Mouse (Mus musculus): ENCODE results near the gene Furin. TPM values are rescaled to one million over a fixed set of nuclear protein-coding genes. Genes with fewer than 3 reads are reported as not detected.

Furin gene
- total and polyA plus RNA-seq, 3 experiments = 21.3 to 30.4 (median 25.1) TPM

- Histone ChIP-seq H3K4me3 (ENCODE audit: low read depth, low read length) (no peak overlapping the region), H3K36me3 (replicated peaks) (no peaks in the 10 kb centered on the region), H3K9me3 (replicated peaks) (no peaks in the 10 kb centered on the region; the same call in 1 of the 2 replicates), H3K4me1 (ENCODE audit: insufficient read depth, low read depth, low read length) (peaks cover 63% of the 10 kb centered on the region), H3K27me3 (ENCODE audit: insufficient read depth, low read length) (peaks cover 12% of the 10 kb centered on the region; the same call in 1 of the 2 replicates)
- TF ChIP-seq GATA1 (IDR thresholded peaks at IDR 0.05; ENCODE audit: borderline replicate concordance, low read length) (no peak), CTCF (IDR thresholded peaks at IDR 0.05; ENCODE audit: low read depth, low read length) (no peak), TAL1 (conservative IDR thresholded peaks at IDR 0.05; ENCODE audit: low read depth, low read length) (no peak), GATA2 (IDR thresholded peaks at IDR 0.05; ENCODE audit: borderline replicate concordance, low read depth, low read length) (no peak), POLR2AphosphoS5 (IDR thresholded peaks at IDR 0.05; ENCODE audit: insufficient replicate concordance, low read depth, low read length) (no peak)
- no peak for DNase-seq (ENCODE audit: low spot score)
- ATAC-seq (ENCODE audit: extremely low read depth, insufficient number of reproducible peaks, low FRiP score, poor library complexity, severe bottlenecking) = no peak
Observed at GRCm38 (mm10) chr7:80421576-80421975, 16.3 kb upstream of the Furin start.

GRCm38 (mm10) chr7:80420586-80420985, 15.3 kb upstream of the Furin start:
- no peak overlapping the region for H3K4me3 ChIP-seq (ENCODE audit: low read depth, low read length)
- ATAC-seq (ENCODE audit: extremely low read depth, insufficient number of reproducible peaks, low FRiP score, poor library complexity, severe bottlenecking) (no peak), DNase-seq (ENCODE audit: low spot score) (no peak)
- H3K36me3 ChIP-seq (replicated peaks) = no peaks in the 10 kb centered on the region
- H3K4me1 ChIP-seq (ENCODE audit: insufficient read depth, low read depth, low read length) = peaks cover 61% of the 10 kb centered on the region
- no peak for TF ChIP-seq POLR2AphosphoS5 (IDR thresholded peaks at IDR 0.05; ENCODE audit: insufficient replicate concordance, low read depth, low read length)
- no peak for TF ChIP-seq GATA1 (IDR thresholded peaks at IDR 0.05; ENCODE audit: borderline replicate concordance, low read length)
- TF ChIP-seq GATA2 (IDR thresholded peaks at IDR 0.05; ENCODE audit: borderline replicate concordance, low read depth, low read length) = no peak
- no peak for TF ChIP-seq TAL1 (conservative IDR thresholded peaks at IDR 0.05; ENCODE audit: low read depth, low read length)
- TF ChIP-seq CTCF (IDR thresholded peaks at IDR 0.05; ENCODE audit: low read depth, low read length) = no peak
- peaks cover 7% of the 10 kb centered on the region; the same call in 1 of the 2 replicates for H3K27me3 ChIP-seq (ENCODE audit: insufficient read depth, low read length)
- no peaks in the 10 kb centered on the region; the same call in 1 of the 2 replicates for H3K9me3 ChIP-seq (replicated peaks)

DNA sequence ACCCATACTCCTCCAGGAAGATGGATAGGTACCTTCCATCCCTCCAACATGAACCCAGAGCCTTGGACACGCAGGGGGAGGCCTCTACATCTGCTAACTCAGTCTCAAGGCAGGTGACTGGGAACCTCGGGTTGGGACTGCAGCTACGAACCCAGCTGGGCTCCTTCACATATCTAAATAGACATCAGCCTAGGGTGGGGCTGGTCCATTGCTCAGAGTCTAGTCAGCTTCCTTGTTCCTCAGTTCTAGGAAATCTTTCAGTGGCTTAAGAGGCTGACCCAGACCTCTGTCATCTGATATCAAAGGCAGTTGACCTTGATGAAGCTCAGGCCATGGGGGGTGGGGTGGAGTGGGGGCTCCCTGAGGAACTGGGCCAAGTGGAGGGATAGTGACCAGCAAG, 14.0 kb upstream of the Furin start:
- DNase-seq (ENCODE audit: low spot score) = no peak
- no peak overlapping the region; the same call in 1 of the 2 replicates for H3K4me3 ChIP-seq (ENCODE audit: low read depth, low read length)
- no peaks in the 10 kb centered on the region for H3K36me3 ChIP-seq (replicated peaks)
- H3K4me1 ChIP-seq (ENCODE audit: insufficient read depth, low read depth, low read length) = peaks cover 61% of the 10 kb centered on the region
- H3K27me3 ChIP-seq (ENCODE audit: insufficient read depth, low read length) = peaks cover 4% of the 10 kb centered on the region; the same call in 1 of the 2 replicates
- peak; percentile 56 for ATAC-seq (ENCODE audit: extremely low read depth, insufficient number of reproducible peaks, low FRiP score, poor library complexity, severe bottlenecking)
- no peaks in the 10 kb centered on the region for H3K9me3 ChIP-seq (replicated peaks)
- TF ChIP-seq TAL1 (conservative IDR thresholded peaks at IDR 0.05; ENCODE audit: low read depth, low read length) (no peak), GATA2 (IDR thresholded peaks at IDR 0.05; ENCODE audit: borderline replicate concordance, low read depth, low read length) (no peak), CTCF (IDR thresholded peaks at IDR 0.05; ENCODE audit: low read depth, low read length) (no peak), GATA1 (IDR thresholded peaks at IDR 0.05; ENCODE audit: borderline replicate concordance, low read length) (no peak), POLR2AphosphoS5 (IDR thresholded peaks at IDR 0.05; ENCODE audit: insufficient replicate concordance, low read depth, low read length) (no peak)

GRCm38 (mm10) chr7:80418036-80418435, 12.8 kb upstream of the Furin start:
- H3K9me3 ChIP-seq (replicated peaks) = no peaks in the 10 kb centered on the region
- TF ChIP-seq GATA2 (IDR thresholded peaks at IDR 0.05; ENCODE audit: borderline replicate concordance, low read depth, low read length) = no peak
- TF ChIP-seq TAL1 (conservative IDR thresholded peaks at IDR 0.05; ENCODE audit: low read depth, low read length) = no peak
- TF ChIP-seq CTCF (IDR thresholded peaks at IDR 0.05; ENCODE audit: low read depth, low read length) = no peak
- TF ChIP-seq POLR2AphosphoS5 (IDR thresholded peaks at IDR 0.05; ENCODE audit: insufficient replicate concordance, low read depth, low read length) = no peak
- no peak for TF ChIP-seq GATA1 (IDR thresholded peaks at IDR 0.05; ENCODE audit: borderline replicate concordance, low read length)
- no peaks in the 10 kb centered on the region for H3K36me3 ChIP-seq (replicated peaks)
- no peak for ATAC-seq (ENCODE audit: extremely low read depth, insufficient number of reproducible peaks, low FRiP score, poor library complexity, severe bottlenecking)
- H3K27me3 ChIP-seq (ENCODE audit: insufficient read depth, low read length) = peaks cover 8% of the 10 kb centered on the region; the same call in 1 of the 2 replicates
- no peak for DNase-seq (ENCODE audit: low spot score)
- H3K4me1 ChIP-seq (ENCODE audit: insufficient read depth, low read depth, low read length) = peaks cover 66% of the 10 kb centered on the region
- H3K4me3 ChIP-seq (ENCODE audit: low read depth, low read length) = no peak overlapping the region

DNA sequence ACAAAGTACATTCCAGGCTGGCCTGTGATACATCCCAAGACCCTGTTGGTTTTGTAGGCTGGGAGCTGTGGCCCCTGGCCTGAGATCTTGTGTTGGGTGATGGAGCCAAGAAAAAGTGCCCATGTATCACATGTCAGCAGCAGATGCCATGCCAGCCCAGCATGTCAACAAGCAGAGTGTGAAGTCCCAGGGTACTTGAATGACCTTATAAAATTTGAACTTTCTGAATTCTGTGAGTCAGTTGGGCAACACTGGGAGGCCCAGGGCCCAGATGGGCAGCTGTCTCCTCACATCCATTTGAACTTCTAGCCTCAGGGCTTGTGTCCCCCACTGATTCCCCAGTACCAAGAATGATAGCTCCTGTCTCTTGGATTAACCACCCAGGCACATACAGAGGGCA, 12.4 kb upstream of the Furin start:
- ATAC-seq (ENCODE audit: extremely low read depth, insufficient number of reproducible peaks, low FRiP score, poor library complexity, severe bottlenecking) = no peak
- Histone ChIP-seq H3K27me3 (ENCODE audit: insufficient read depth, low read length) (peaks cover 8% of the 10 kb centered on the region; the same call in 1 of the 2 replicates), H3K9me3 (replicated peaks) (no peaks in the 10 kb centered on the region), H3K36me3 (replicated peaks) (no peaks in the 10 kb centered on the region), H3K4me1 (ENCODE audit: insufficient read depth, low read depth, low read length) (peaks cover 63% of the 10 kb centered on the region), H3K4me3 (ENCODE audit: low read depth, low read length) (no peak overlapping the region)
- no peak for DNase-seq (ENCODE audit: low spot score)
- TF ChIP-seq CTCF (IDR thresholded peaks at IDR 0.05; ENCODE audit: low read depth, low read length) = no peak
- no peak for TF ChIP-seq TAL1 (conservative IDR thresholded peaks at IDR 0.05; ENCODE audit: low read depth, low read length)
- no peak for TF ChIP-seq GATA1 (IDR thresholded peaks at IDR 0.05; ENCODE audit: borderline replicate concordance, low read length)
- TF ChIP-seq POLR2AphosphoS5 (IDR thresholded peaks at IDR 0.05; ENCODE audit: insufficient replicate concordance, low read depth, low read length) = no peak
- TF ChIP-seq GATA2 (IDR thresholded peaks at IDR 0.05; ENCODE audit: borderline replicate concordance, low read depth, low read length) = no peak

GRCm38 (mm10) chr7:80416969-80417368, 11.7 kb upstream of the Furin start:
- no peak for ATAC-seq (ENCODE audit: extremely low read depth, insufficient number of reproducible peaks, low FRiP score, poor library complexity, severe bottlenecking)
- Histone ChIP-seq H3K9me3 (replicated peaks) (no peaks in the 10 kb centered on the region), H3K4me3 (ENCODE audit: low read depth, low read length) (no peak overlapping the region), H3K27me3 (ENCODE audit: insufficient read depth, low read length) (peaks cover 12% of the 10 kb centered on the region; the same call in 1 of the 2 replicates), H3K4me1 (ENCODE audit: insufficient read depth, low read depth, low read length) (peaks cover 61% of the 10 kb centered on the region), H3K36me3 (replicated peaks) (no peaks in the 10 kb centered on the region)
- TF ChIP-seq TAL1 (conservative IDR thresholded peaks at IDR 0.05; ENCODE audit: low read depth, low read length) (no peak), CTCF (IDR thresholded peaks at IDR 0.05; ENCODE audit: low read depth, low read length) (no peak), POLR2AphosphoS5 (IDR thresholded peaks at IDR 0.05; ENCODE audit: insufficient replicate concordance, low read depth, low read length) (no peak), GATA1 (IDR thresholded peaks at IDR 0.05; ENCODE audit: borderline replicate concordance, low read length) (no peak), GATA2 (IDR thresholded peaks at IDR 0.05; ENCODE audit: borderline replicate concordance, low read depth, low read length) (no peak)
- DNase-seq (ENCODE audit: low spot score) = no peak
